Mouse (Mus musculus): ENCODE results near the gene Man2a2. TPM values are rescaled to one million over a fixed set of nuclear protein-coding genes. Genes with fewer than 3 reads are reported as not detected.

Man2a2 gene
- total and polyA plus RNA-seq, 2 experiments from 2014 or later, result 7.7 to 55.2 TPM

DNA sequence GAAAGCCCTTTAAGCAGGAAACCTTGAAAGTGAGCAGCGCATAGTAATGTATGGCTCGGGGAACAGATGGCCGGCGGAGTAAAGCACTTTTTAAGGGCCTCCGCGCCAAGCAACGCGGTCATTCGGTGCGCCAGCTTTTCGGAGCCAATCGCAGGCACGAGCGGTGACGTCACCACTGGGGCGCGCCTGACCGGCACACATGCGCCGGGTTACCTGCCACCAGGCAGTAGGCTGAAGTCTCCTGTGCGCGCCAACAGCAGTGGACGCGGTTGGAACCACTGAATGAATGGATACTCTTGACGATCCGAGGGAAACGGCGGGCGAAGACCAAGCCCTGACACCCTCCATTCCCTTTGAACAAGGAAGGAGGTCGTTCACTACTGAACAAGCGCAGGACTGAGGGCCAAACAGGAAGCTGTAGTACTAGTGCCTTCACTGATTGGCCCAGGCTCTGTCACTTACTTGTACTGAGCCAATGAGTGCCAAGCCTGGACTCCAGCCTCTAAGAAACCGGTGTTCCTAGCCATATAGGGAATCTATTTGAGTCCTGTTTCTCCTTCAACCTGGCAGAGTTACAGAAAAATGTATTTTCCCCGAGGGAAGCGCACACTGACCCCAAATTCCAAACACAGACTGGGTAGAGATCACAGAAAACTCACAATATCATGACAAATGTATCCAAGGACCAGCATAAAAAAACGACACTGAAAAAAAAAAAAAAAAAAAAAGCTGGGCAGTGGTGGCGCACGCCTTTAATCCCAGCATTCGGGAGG is 46.9 kb downstream of the Man2a2 start, which contains the start of gene Rccd1:
Rccd1 (minus strand) TSS at position 412 of the 773 bp plus-strand sequence.
- Histone ChIP-seq H3K9me3 (replicated peaks; ENCODE audit: control insufficient read depth, low read length) (no peaks in the 10 kb centered on the region), H3K27ac (ENCODE audit: low read depth) (peak within 1 kb of the TSS; percentile 88), H3K4me3 (ENCODE audit: low read depth, low read length) (peak within 1 kb of the TSS; percentile 58), H3K9ac (replicated peaks; ENCODE audit: low read depth, low read length) (peak within 1 kb of the TSS; percentile 57), H3K4me1 (ENCODE audit: control insufficient read depth, insufficient read depth) (peaks cover 13% of the 10 kb centered on the region), H3K27me3 (ENCODE audit: control insufficient read depth, insufficient read depth, low read length) (no peaks in the 10 kb centered on the region), H3K36me3 (replicated peaks; ENCODE audit: control insufficient read depth, insufficient read depth, low read length) (peaks cover 39% of the 10 kb centered on the region), H3K4me2 (ENCODE audit: low read depth, low read length) (peak within 1 kb of the TSS; percentile 78)
- ATAC-seq (ENCODE audit: insufficient read depth, low read depth), result peak; percentile 99
- peak; percentile 99 for DNase-seq (ENCODE audit: low spot score)
- 1% methylated on average over 38 of the region's 38 CpGs for WGBS
- TF ChIP-seq CTCF (IDR thresholded peaks at IDR 0.05; ENCODE audit: low read depth) (no peak), EP300 (IDR thresholded peaks at IDR 0.05; ENCODE audit: low read depth) (peak; percentile 61; the same call in 1 of the 2 replicates)

DNA sequence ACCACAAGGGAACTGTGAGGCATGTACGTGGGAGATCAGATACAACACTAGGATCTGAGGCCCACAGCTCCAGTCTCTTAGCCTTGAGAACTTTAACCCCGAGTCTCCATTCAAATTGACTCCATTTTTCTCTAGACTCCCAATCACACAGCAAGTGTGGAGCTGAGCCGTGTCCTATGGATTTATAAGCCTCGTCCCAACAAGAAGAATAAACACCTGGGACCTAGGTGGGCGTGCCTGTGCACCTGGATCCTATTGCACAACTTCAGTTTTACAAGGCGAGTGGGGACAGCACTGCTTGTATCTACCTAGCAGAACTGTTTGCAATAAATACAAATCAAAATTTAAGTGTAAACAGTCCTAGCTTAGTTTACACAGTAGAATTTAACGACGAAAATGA is 47.8 kb downstream of the Man2a2 start:
- H3K4me2 ChIP-seq (ENCODE audit: low read depth, low read length), result peak overlapping the region; percentile 78
- H3K9me3 ChIP-seq (replicated peaks; ENCODE audit: control insufficient read depth, low read length), result no peaks in the 10 kb centered on the region
- peak overlapping the region; percentile 58 for H3K4me3 ChIP-seq (ENCODE audit: low read depth, low read length)
- no peak overlapping the region for H3K27ac ChIP-seq (ENCODE audit: low read depth)
- H3K36me3 ChIP-seq (replicated peaks; ENCODE audit: control insufficient read depth, insufficient read depth, low read length), result peaks cover 30% of the 10 kb centered on the region
- peak overlapping the region; percentile 57 for H3K9ac ChIP-seq (replicated peaks; ENCODE audit: low read depth, low read length)
- TF ChIP-seq CTCF (IDR thresholded peaks at IDR 0.05; ENCODE audit: low read depth), result no peak
- TF ChIP-seq EP300 (IDR thresholded peaks at IDR 0.05; ENCODE audit: low read depth), result no peak
- peaks cover 13% of the 10 kb centered on the region for H3K4me1 ChIP-seq (ENCODE audit: control insufficient read depth, insufficient read depth)
- no peaks in the 10 kb centered on the region for H3K27me3 ChIP-seq (ENCODE audit: control insufficient read depth, insufficient read depth, low read length)
- no peak for ATAC-seq (ENCODE audit: insufficient read depth, low read depth)
- WGBS, result 17% methylated on average over 8 of the region's 8 CpGs
- no peak for DNase-seq (ENCODE audit: low spot score)

DNA sequence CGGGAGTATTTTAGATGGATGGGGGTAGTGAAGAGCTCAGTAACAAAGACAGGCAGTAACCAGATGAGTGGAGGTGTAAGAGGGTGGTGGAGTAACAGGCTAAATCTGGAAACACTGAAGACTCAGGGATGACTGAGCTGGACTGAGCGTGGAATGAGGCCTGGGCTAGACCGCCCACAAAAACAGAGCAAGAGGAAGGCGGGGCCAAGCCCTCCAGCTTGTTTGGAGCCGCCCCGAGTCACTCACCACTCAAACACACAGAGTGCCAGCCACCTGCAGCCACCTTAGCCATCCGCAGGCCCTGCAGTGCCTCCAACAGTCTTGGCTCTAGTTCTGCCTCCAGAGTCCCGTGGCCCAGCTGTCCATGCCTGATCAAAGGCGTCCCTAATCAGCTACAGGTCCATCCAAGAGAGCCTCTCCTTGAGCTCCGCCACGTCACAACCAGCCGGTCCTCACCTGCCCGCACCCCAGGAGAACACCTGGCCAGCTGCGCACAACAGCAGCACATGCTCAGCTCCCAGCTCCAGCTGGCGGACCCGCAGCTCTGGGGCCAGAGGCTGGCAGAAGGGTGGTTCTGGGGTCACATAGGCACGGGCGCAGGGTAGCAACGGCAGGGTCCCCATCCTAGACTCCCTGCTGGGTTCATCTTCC is 51.2 kb downstream of the Man2a2 start:
- Histone ChIP-seq H3K27ac (ENCODE audit: low read depth) (no peak overlapping the region), H3K27me3 (ENCODE audit: control insufficient read depth, insufficient read depth, low read length) (no peaks in the 10 kb centered on the region), H3K9ac (replicated peaks; ENCODE audit: low read depth, low read length) (no peak overlapping the region), H3K36me3 (replicated peaks; ENCODE audit: control insufficient read depth, insufficient read depth, low read length) (peaks cover 25% of the 10 kb centered on the region), H3K4me2 (ENCODE audit: low read depth, low read length) (no peak overlapping the region), H3K9me3 (replicated peaks; ENCODE audit: control insufficient read depth, low read length) (no peaks in the 10 kb centered on the region), H3K4me1 (ENCODE audit: control insufficient read depth, insufficient read depth) (peaks cover 13% of the 10 kb centered on the region), H3K4me3 (ENCODE audit: low read depth, low read length) (no peak overlapping the region)
- 68% methylated on average over 19 of the region's 19 CpGs for WGBS
- ATAC-seq (ENCODE audit: insufficient read depth, low read depth) (no peak), DNase-seq (ENCODE audit: low spot score) (no peak)
- no peak for TF ChIP-seq EP300 (IDR thresholded peaks at IDR 0.05; ENCODE audit: low read depth)
- TF ChIP-seq CTCF (IDR thresholded peaks at IDR 0.05; ENCODE audit: low read depth), result no peak

DNA sequence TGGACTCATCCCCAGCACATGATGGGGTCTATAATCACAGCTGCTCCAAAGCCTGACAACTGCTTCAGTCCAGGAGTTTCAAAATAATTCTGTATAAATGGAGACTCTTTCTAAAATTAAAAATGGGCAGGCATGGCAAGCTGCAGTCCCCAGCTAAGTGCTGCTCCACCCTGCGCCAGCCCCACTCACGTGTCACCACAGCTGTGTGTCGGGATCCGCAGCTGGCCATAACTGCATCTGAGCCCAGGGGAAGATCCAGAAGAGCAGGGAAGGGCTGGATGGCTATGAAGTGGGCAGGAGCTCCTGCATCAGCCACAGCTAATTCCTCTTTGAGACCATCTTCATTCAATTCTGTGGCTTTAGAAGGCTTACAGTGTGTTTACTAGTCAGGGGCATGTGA is 52.5 kb downstream of the Man2a2 start:
- TF ChIP-seq CTCF (IDR thresholded peaks at IDR 0.05; ENCODE audit: low read depth) (no peak), EP300 (IDR thresholded peaks at IDR 0.05; ENCODE audit: low read depth) (no peak)
- Histone ChIP-seq H3K36me3 (replicated peaks; ENCODE audit: control insufficient read depth, insufficient read depth, low read length) (peaks cover 38% of the 10 kb centered on the region), H3K4me3 (ENCODE audit: low read depth, low read length) (no peak overlapping the region), H3K9ac (replicated peaks; ENCODE audit: low read depth, low read length) (no peak overlapping the region), H3K27me3 (ENCODE audit: control insufficient read depth, insufficient read depth, low read length) (no peaks in the 10 kb centered on the region), H3K4me2 (ENCODE audit: low read depth, low read length) (no peak overlapping the region), H3K4me1 (ENCODE audit: control insufficient read depth, insufficient read depth) (peaks cover 13% of the 10 kb centered on the region), H3K27ac (ENCODE audit: low read depth) (no peak overlapping the region), H3K9me3 (replicated peaks; ENCODE audit: control insufficient read depth, low read length) (no peaks in the 10 kb centered on the region)
- WGBS, result 78% methylated on average over 4 of the region's 4 CpGs
- no peak for DNase-seq (ENCODE audit: low spot score)
- no peak for ATAC-seq (ENCODE audit: insufficient read depth, low read depth)

DNA sequence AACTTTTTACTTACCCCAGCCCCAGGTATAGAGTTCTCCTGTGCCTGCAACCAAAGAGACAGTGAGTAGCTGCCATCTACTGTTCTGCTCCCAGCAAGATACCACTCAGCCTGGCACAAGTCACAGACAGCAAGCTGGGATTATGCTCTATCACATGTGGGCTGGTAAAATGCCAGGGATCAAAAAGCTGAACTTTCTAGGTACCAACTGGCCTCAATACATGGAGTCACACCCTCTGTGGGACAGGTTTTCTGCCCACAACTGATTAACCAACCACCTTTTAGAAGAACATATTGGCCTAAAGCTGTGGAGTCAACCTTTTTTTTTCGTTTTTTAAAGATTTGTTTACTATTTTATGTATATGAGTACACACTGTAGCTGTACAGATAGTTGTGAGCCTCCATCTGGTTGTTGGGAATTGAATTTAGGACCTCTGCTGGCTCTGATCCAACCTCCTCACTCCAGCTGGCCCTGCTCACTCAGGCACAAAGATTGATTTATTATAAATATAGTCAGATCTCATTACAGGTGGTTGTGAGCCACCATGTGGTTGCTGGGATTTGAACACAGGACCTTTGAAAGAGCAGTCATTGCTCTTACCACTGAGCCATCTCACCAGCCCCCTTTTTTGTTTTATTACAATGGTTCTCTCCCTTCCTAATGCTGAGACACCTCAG is 53.6 kb downstream of the Man2a2 start:
- Histone ChIP-seq H3K9ac (replicated peaks; ENCODE audit: low read depth, low read length) (no peak overlapping the region), H3K27ac (ENCODE audit: low read depth) (no peak overlapping the region), H3K27me3 (ENCODE audit: control insufficient read depth, insufficient read depth, low read length) (no peaks in the 10 kb centered on the region), H3K4me1 (ENCODE audit: control insufficient read depth, insufficient read depth) (0 out of 2 replicates have a peak, but pooled peaks cover 3% of the 10 kb centered on the region), H3K4me2 (ENCODE audit: low read depth, low read length) (no peak overlapping the region), H3K4me3 (ENCODE audit: low read depth, low read length) (no peak overlapping the region), H3K9me3 (replicated peaks; ENCODE audit: control insufficient read depth, low read length) (no peaks in the 10 kb centered on the region), H3K36me3 (replicated peaks; ENCODE audit: control insufficient read depth, insufficient read depth, low read length) (peaks cover 49% of the 10 kb centered on the region)
- ATAC-seq (ENCODE audit: insufficient read depth, low read depth), result no peak
- WGBS, result 71% methylated on average over 1 of the region's 1 CpGs
- TF ChIP-seq CTCF (IDR thresholded peaks at IDR 0.05; ENCODE audit: low read depth) (no peak), EP300 (IDR thresholded peaks at IDR 0.05; ENCODE audit: low read depth) (no peak)
- DNase-seq (ENCODE audit: low spot score), result no peak

All from heart, postnatal 0 days (tissue).